Mouse (Mus musculus) stomach, embryonic 16.5 days (tissue): ENCODE measurements around the gene Gm12184. TPM values are rescaled to one million over a fixed set of nuclear protein-coding genes. Genes with fewer than 3 reads are reported as not detected.

ENCODE experiments used
- ATAC-seq: fragments of 200-750 bp; cut with Nextera tagmentation; 2 replicates; pipeline ENCODE4 v1.8.0; 2017; ENCODE audit warnings: moderate number of reproducible peaks, moderate TSS enrichment; ENCODE audit not compliant: insufficient read depth, low FRiP score
- H3K27ac ChIP-seq: fragments of 300-500 bp; sonication (generic); 2 replicates; pipeline ENCODE4 v1.5.1; 2014; ENCODE audit warnings: low read length
- H3K27me3 ChIP-seq: fragments of 300-500 bp; sonication (generic); 2 replicates; pipeline ENCODE4 v1.6.1; 2014; ENCODE audit warnings: low read length, control low read depth, mixed read lengths; ENCODE audit not compliant: control insufficient read depth, insufficient read depth
- H3K36me3 ChIP-seq: fragments of 300-500 bp; sonication (generic); 2 replicates; pipeline ENCODE4 v1.6.1; 2014; ENCODE audit warnings: low read length; ENCODE audit not compliant: control insufficient read depth, insufficient read depth
- H3K4me1 ChIP-seq: fragments of 300-500 bp; sonication (generic); 2 replicates; pipeline ENCODE4 v1.6.1; 2014; ENCODE audit warnings: low read length, control low read depth, mixed read lengths; ENCODE audit not compliant: control insufficient read depth, insufficient read depth
- H3K4me2 ChIP-seq: fragments of 300-500 bp; sonication (generic); 2 replicates; pipeline ENCODE4 v1.6.1; 2014; ENCODE audit warnings: low read depth, low read length, mixed read lengths
- H3K4me3 ChIP-seq: fragments of 300-500 bp; sonication (generic); replicated peaks from 2 replicates; pipeline ENCODE4 v1.5.1; 2014; ENCODE audit warnings: mild to moderate bottlenecking, low read length
- H3K9ac ChIP-seq: fragments of 300-500 bp; sonication (generic); 2 replicates; pipeline ENCODE4 v1.6.1; 2014; ENCODE audit warnings: low read length
- H3K9me3 ChIP-seq: fragments of 300-500 bp; sonication (generic); replicated peaks from 2 replicates; pipeline ENCODE4 v1.6.1; 2016; ENCODE audit warnings: low read length, control low read depth; ENCODE audit not compliant: control insufficient read depth
- WGBS: fragments of 180-500 bp; shearing (Covaris S2); extraction: QIAGEN DNeasy Blood & Tissue Kit; methylation state at CpG from one replicate; pipeline ENCODE4 v1.1.7; 2014; 5-methylcytosine and 5-hydroxymethylcytosine counted together
- polyA plus RNA-seq: library from polyadenylated mRNA; unstranded; fragments of >200 nt; fragmentation: Nextera tagmentation; extraction: Ambion mirVana; gene quantifications from 2 replicates; pipeline ENCODE4 v1.2.1, GENCODE M21; 2015

Gene Gm12184
- polyA plus RNA-seq, 1 experiment from 2014 or later = 0.98 TPM

DNA sequence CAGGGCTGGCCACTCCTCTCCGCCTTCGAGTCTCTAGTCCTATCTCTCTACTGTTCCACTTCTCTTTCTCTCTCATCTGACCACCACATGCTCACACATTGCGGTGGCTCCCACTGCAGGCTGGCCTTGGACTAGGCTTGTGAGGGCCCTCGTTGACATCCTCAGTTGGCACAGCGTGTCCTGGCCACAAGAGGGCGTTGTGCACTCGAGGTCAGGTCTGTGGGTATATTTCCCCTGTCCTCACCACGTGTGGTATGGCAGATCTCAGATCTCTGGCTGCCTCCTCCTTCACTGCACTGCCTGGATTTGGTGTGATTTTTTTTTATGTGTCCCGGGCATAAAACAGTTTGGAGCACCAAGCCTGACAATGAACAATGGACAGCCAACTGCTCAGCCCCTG is 49.8 kb downstream of the Gm12184 start:
- no peak overlapping the region for H3K9ac ChIP-seq
- H3K9me3 ChIP-seq = no peaks in the 10 kb centered on the region
- H3K27me3 ChIP-seq = no peaks in the 10 kb centered on the region
- no peaks in the 10 kb centered on the region for H3K4me1 ChIP-seq
- H3K4me2 ChIP-seq = no peak overlapping the region
- H3K27ac ChIP-seq = no peak overlapping the region
- H3K36me3 ChIP-seq = no peaks in the 10 kb centered on the region
- H3K4me3 ChIP-seq = no peak overlapping the region
- no peak for ATAC-seq
- WGBS = 50% methylated on average over 9 of the region's 9 CpGs

- WGBS = 1% methylated on average over 7 of the region's 7 CpGs
- no peak overlapping the region for H3K4me2 ChIP-seq
Observed at GRCm38 (mm10) chr11:48775483-48775882, 51.0 kb downstream of the Gm12184 start.

More at GRCm38 (mm10) chr11:48775483-48775882, 51.0 kb downstream of the Gm12184 start:
- no peaks in the 10 kb centered on the region for H3K36me3 ChIP-seq
- ATAC-seq = no peak
- H3K4me1 ChIP-seq = no peaks in the 10 kb centered on the region
- H3K9ac ChIP-seq = no peak overlapping the region
- H3K27ac ChIP-seq = no peak overlapping the region
- H3K4me3 ChIP-seq = 0 out of 2 replicates have a peak overlapping the region, but pooled peaks have one; percentile 14
- H3K27me3 ChIP-seq = no peaks in the 10 kb centered on the region
- H3K9me3 ChIP-seq = no peaks in the 10 kb centered on the region

Other genes starting within 250 kb of the Gm12184 start
- gene Rack1, start 26.3 kb downstream of the Gm12184 start, polyA plus RNA-seq = 634 and 687 TPM in 2 replicates
- 4.6 and 5.7 TPM in 2 replicates for gene Trim41, start 9.3 kb downstream of the Gm12184 start, polyA plus RNA-seq
- 1.7 and 2.6 TPM in 2 replicates for gene Trim7, start 515 bp downstream of the Gm12184 start, polyA plus RNA-seq
- 13.1 and 13.3 TPM in 2 replicates for gene Irgm1, start 45.0 kb upstream of the Gm12184 start, polyA plus RNA-seq
- gene Gm5431, start 75.6 kb upstream of the Gm12184 start, polyA plus RNA-seq = 0.32 and 0.36 TPM in 2 replicates
- gene Psme2b, start 119.5 kb upstream of the Gm12184 start, polyA plus RNA-seq = 3.2 and 10.3 TPM in 2 replicates
- gene Olfr56, start 152.2 kb upstream of the Gm12184 start, polyA plus RNA-seq = not detected in 2 replicates
- 1.1 and 1.4 TPM in 2 replicates for gene 9930111J21Rik1, start 152.7 kb upstream of the Gm12184 start, polyA plus RNA-seq
- gene Gm12185, start 165.6 kb upstream of the Gm12184 start, polyA plus RNA-seq = not detected in 2 replicates
- gene Tgtp1, start 167.5 kb upstream of the Gm12184 start, polyA plus RNA-seq = 2.3 TPM in 2 replicates
- gene 9930111J21Rik2, start 224.6 kb upstream of the Gm12184 start, polyA plus RNA-seq = 1.1 and 1.3 TPM in 2 replicates
- gene Tgtp2, start 237.6 kb upstream of the Gm12184 start, polyA plus RNA-seq = 0.41 TPM in 1 of 2 replicates, not detected in the other
- gene Ifi47, start 249.9 kb upstream of the Gm12184 start, polyA plus RNA-seq = 1.8 and 2.7 TPM in 2 replicates